Mouse (Mus musculus): Measurements from ENCODE around the gene Zfp74.

- TF ChIP-seq GATA1 (IDR thresholded peaks at IDR 0.05; ENCODE audit: borderline replicate concordance, low read length) (no peak), FLI1 (IDR thresholded peaks at IDR 0.05; ENCODE audit: low read length) (no peak)
Observed at GRCm38 (mm10) chr7:29992698-29993097, 38.8 kb upstream of the Zfp74 start.

Measured in megakaryocyte, embryonic 14.5 days (primary cell).